Mouse (Mus musculus) liver, embryonic 16.5 days (tissue): ENCODE data around the gene Nms. TPM values are rescaled to one million over a fixed set of nuclear protein-coding genes. Genes with fewer than 3 reads are reported as not detected.

Experiments
- ATAC-seq: fragments of 200-750 bp; cut with Nextera tagmentation; 2 replicates; pipeline ENCODE4 v1.8.0; 2017; ENCODE audit warnings: low read depth, mild to moderate bottlenecking, moderate number of reproducible peaks, moderate library complexity
- H3K27ac ChIP-seq: fragments of 300-500 bp; sonication (generic); 2 replicates; pipeline ENCODE4 v1.5.1; 2014; ENCODE audit warnings: mild to moderate bottlenecking, low read length
- H3K27me3 ChIP-seq: fragments of 300-500 bp; sonication (generic); 2 replicates; pipeline ENCODE4 v1.6.1; 2014; ENCODE audit warnings: low read depth, low read length, mixed read lengths; ENCODE audit not compliant: control insufficient read depth, insufficient read depth
- H3K36me3 ChIP-seq: fragments of 300-500 bp; sonication (generic); 2 replicates; pipeline ENCODE4 v1.6.1; 2014; ENCODE audit warnings: mild to moderate bottlenecking; ENCODE audit not compliant: control insufficient read depth, insufficient read depth
- H3K4me1 ChIP-seq: fragments of 300-500 bp; sonication (generic); 2 replicates; pipeline ENCODE4 v1.6.1; 2014; ENCODE audit warnings: low read depth, low read length, mixed read lengths; ENCODE audit not compliant: control insufficient read depth
- H3K4me2 ChIP-seq: fragments of 300-500 bp; sonication (generic); 2 replicates; pipeline ENCODE4 v1.6.1; 2014; ENCODE audit warnings: low read depth, low read length, mixed read lengths
- H3K4me3 ChIP-seq: fragments of 300-500 bp; sonication (generic); 2 replicates; pipeline ENCODE4 v1.5.1; 2014; ENCODE audit warnings: low read depth, mild to moderate bottlenecking, low read length
- H3K9ac ChIP-seq: fragments of 300-500 bp; sonication (generic); 2 replicates; pipeline ENCODE4 v1.6.1; 2014; ENCODE audit warnings: low read depth, low read length
- H3K9me3 ChIP-seq: fragments of 300-500 bp; sonication (generic); replicated peaks from 2 replicates; pipeline ENCODE4 v1.6.1; 2016; ENCODE audit warnings: low read length; ENCODE audit not compliant: control insufficient read depth
- WGBS: fragments of 180-500 bp; shearing (Covaris S2); extraction: QIAGEN DNeasy Blood & Tissue Kit; methylation state at CpG from one replicate; pipeline ENCODE4 v1.1.7; 2014; ENCODE audit not compliant: insufficient replicate concordance; 5-methylcytosine and 5-hydroxymethylcytosine counted together
- polyA plus RNA-seq: library from polyadenylated mRNA; unstranded; fragments of >200 nt; fragmentation: Nextera tagmentation; extraction: Ambion mirVana; gene quantifications from 2 replicates; pipeline ENCODE4 v1.2.1, GENCODE M21; 2015

Gene Nms
- polyA plus RNA-seq, result not detected in 2 replicates

GRCm38 (mm10) chr1:38938849-38939248 is at the start of gene Nms:
Gene Nms, plus strand, starts transcription at chr1:38939149.
- ATAC-seq, result no peak
- Histone ChIP-seq H3K4me2 (no peak within 1 kb of the TSS), H3K27me3 (no peaks in the 10 kb centered on the region), H3K9me3 (no peaks in the 10 kb centered on the region), H3K4me3 (no peak within 1 kb of the TSS), H3K9ac (no peak within 1 kb of the TSS), H3K27ac (no peak within 1 kb of the TSS), H3K4me1 (no peaks in the 10 kb centered on the region), H3K36me3 (no peaks in the 10 kb centered on the region)
- 46% methylated on average over 6 of the region's 6 CpGs for WGBS

GRCm38 (mm10) chr1:38891444-38891843 is 47.5 kb upstream of the Nms start:
- H3K9ac ChIP-seq, result no peak overlapping the region
- H3K36me3 ChIP-seq, result no peaks in the 10 kb centered on the region
- H3K27me3 ChIP-seq, result no peaks in the 10 kb centered on the region
- ATAC-seq, result no peak
- H3K4me3 ChIP-seq, result no peak overlapping the region
- WGBS, result 47% methylated on average over 5 of the region's 5 CpGs
- H3K4me2 ChIP-seq, result no peak overlapping the region
- no peak overlapping the region for H3K27ac ChIP-seq
- no peaks in the 10 kb centered on the region for H3K4me1 ChIP-seq
- no peaks in the 10 kb centered on the region for H3K9me3 ChIP-seq

GRCm38 (mm10) chr1:38893081-38893480 is 45.9 kb upstream of the Nms start:
- Histone ChIP-seq H3K36me3 (no peaks in the 10 kb centered on the region), H3K27ac (no peak overlapping the region), H3K9ac (no peak overlapping the region), H3K9me3 (no peaks in the 10 kb centered on the region), H3K4me3 (no peak overlapping the region), H3K4me2 (no peak overlapping the region), H3K4me1 (no peaks in the 10 kb centered on the region), H3K27me3 (peaks cover 15% of the 10 kb centered on the region)
- no peak for ATAC-seq
- 51% methylated on average over 5 of the region's 5 CpGs for WGBS

- H3K9me3 ChIP-seq, result no peaks in the 10 kb centered on the region
- H3K4me1 ChIP-seq, result no peaks in the 10 kb centered on the region
- ATAC-seq, result peak; percentile 51; the same call in 1 of the 2 replicates
- H3K36me3 ChIP-seq, result no peaks in the 10 kb centered on the region
- peaks cover 16% of the 10 kb centered on the region for H3K27me3 ChIP-seq
- no peak within 1 kb of the TSS for H3K27ac ChIP-seq
- H3K4me2 ChIP-seq, result peak within 1 kb of the TSS; percentile 55
- no peak within 1 kb of the TSS for H3K9ac ChIP-seq
- H3K4me3 ChIP-seq, result peak within 1 kb of the TSS; percentile 50
- WGBS, result 1% methylated on average over 67 of the region's 67 CpGs
Observed at GRCm38 (mm10) chr1:38897431-38898248, 41.3 kb upstream of the Nms start, which contains the start of gene Chst10. Gene Chst10, minus strand, starts transcription at chr1:38898161.

- ATAC-seq, result no peak
- Histone ChIP-seq H3K4me1 (no peaks in the 10 kb centered on the region), H3K27ac (no peak overlapping the region), H3K27me3 (peaks cover 6% of the 10 kb centered on the region), H3K9me3 (no peaks in the 10 kb centered on the region), H3K9ac (no peak overlapping the region), H3K4me3 (no peak overlapping the region), H3K4me2 (no peak overlapping the region), H3K36me3 (no peaks in the 10 kb centered on the region)
- 28% methylated on average over 5 of the region's 5 CpGs for WGBS
Observed at GRCm38 (mm10) chr1:38902571-38902970, 36.4 kb upstream of the Nms start.

GRCm38 (mm10) chr1:38903985-38904384 is 35.0 kb upstream of the Nms start:
- no peaks in the 10 kb centered on the region for H3K4me1 ChIP-seq

GRCm38 (mm10) chr1:38928996-38929395 is 10.0 kb upstream of the Nms start:
- no peak for ATAC-seq
- H3K9ac ChIP-seq, result no peak overlapping the region
- 61% methylated on average over 4 of the region's 4 CpGs for WGBS

More at GRCm38 (mm10) chr1:38903985-38904384, 35.0 kb upstream of the Nms start:
- Histone ChIP-seq H3K9me3 (no peaks in the 10 kb centered on the region), H3K4me3 (no peak overlapping the region), H3K27ac (no peak overlapping the region), H3K27me3 (no peaks in the 10 kb centered on the region), H3K36me3 (no peaks in the 10 kb centered on the region), H3K9ac (no peak overlapping the region), H3K4me2 (no peak overlapping the region)
- WGBS, result 56% methylated on average over 2 of the region's 2 CpGs
- ATAC-seq, result no peak

GRCm38 (mm10) chr1:38929468-38929867 is 9.5 kb upstream of the Nms start:
- H3K9ac ChIP-seq, result no peak overlapping the region
- H3K4me3 ChIP-seq, result no peak overlapping the region
- no peaks in the 10 kb centered on the region for H3K4me1 ChIP-seq
- no peaks in the 10 kb centered on the region for H3K9me3 ChIP-seq
- H3K27ac ChIP-seq, result no peak overlapping the region
- no peak for ATAC-seq
- H3K4me2 ChIP-seq, result no peak overlapping the region
- no peaks in the 10 kb centered on the region for H3K36me3 ChIP-seq
- WGBS, result 55% methylated on average over 4 of the region's 4 CpGs
- H3K27me3 ChIP-seq, result no peaks in the 10 kb centered on the region

More at GRCm38 (mm10) chr1:38928996-38929395, 10.0 kb upstream of the Nms start:
- no peak overlapping the region for H3K4me2 ChIP-seq
- H3K4me1 ChIP-seq, result no peaks in the 10 kb centered on the region
- H3K27me3 ChIP-seq, result no peaks in the 10 kb centered on the region
- H3K36me3 ChIP-seq, result no peaks in the 10 kb centered on the region
- H3K9me3 ChIP-seq, result no peaks in the 10 kb centered on the region
- H3K4me3 ChIP-seq, result no peak overlapping the region
- H3K27ac ChIP-seq, result no peak overlapping the region

GRCm38 (mm10) chr1:38930767-38931166 is 8.2 kb upstream of the Nms start:
- Histone ChIP-seq H3K4me2 (no peak overlapping the region), H3K9ac (no peak overlapping the region), H3K9me3 (no peaks in the 10 kb centered on the region), H3K4me3 (no peak overlapping the region), H3K27ac (no peak overlapping the region), H3K36me3 (no peaks in the 10 kb centered on the region), H3K27me3 (no peaks in the 10 kb centered on the region), H3K4me1 (no peaks in the 10 kb centered on the region)
- WGBS, result 50% methylated on average over 8 of the region's 8 CpGs
- ATAC-seq, result no peak
